Mouse (Mus musculus): ENCODE results near the gene Myod1. TPM values are rescaled to one million over a fixed set of nuclear protein-coding genes. Genes with fewer than 3 reads are reported as not detected.

Myod1 gene
- polyA plus RNA-seq, 1 experiment from 2014 or later, result 10.0 TPM

DNA sequence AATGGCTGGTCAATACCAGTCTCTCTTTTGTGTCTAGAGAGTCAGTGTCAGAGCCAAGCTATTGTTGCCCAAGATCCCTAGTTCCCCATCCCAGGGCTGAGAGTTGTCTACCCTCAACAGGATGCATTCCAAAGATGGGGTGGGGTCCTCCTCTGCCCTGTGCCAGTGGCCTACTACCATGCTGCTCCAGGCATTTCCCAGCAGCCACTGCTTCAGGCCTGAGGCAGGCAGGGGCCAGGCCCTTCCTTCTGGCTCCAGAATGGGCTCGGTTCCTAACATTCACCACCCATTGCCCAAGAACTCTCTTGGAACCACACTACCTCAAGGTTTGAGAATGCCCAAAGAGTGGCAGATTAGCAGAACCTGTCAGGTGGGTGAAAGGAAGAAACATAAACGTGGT lies 23.5 kb upstream of the Myod1 start:
- Histone ChIP-seq H3K27me3 (ENCODE audit: control insufficient read depth, insufficient read depth, low read length) (peaks cover 25% of the 10 kb centered on the region), H3K4me1 (ENCODE audit: control insufficient read depth, insufficient read depth, low read length) (no peaks in the 10 kb centered on the region), H3K27ac (ENCODE audit: low read depth, low read length) (no peak overlapping the region), H3K9ac (ENCODE audit: low read length) (no peak overlapping the region), H3K4me2 (ENCODE audit: low read depth) (no peak overlapping the region), H3K4me3 (ENCODE audit: low read depth, low read length) (no peak overlapping the region), H3K9me3 (ENCODE audit: control insufficient read depth, low read length) (no peaks in the 10 kb centered on the region), H3K36me3 (ENCODE audit: control insufficient read depth, insufficient read depth, low read length) (no peaks in the 10 kb centered on the region)
- ATAC-seq (ENCODE audit: insufficient read depth, low FRiP score, low TSS enrichment) (no peak), DNase-seq (ENCODE audit: low spot score) (no peak)
- 72% methylated on average over 2 of the region's 2 CpGs for WGBS

DNA sequence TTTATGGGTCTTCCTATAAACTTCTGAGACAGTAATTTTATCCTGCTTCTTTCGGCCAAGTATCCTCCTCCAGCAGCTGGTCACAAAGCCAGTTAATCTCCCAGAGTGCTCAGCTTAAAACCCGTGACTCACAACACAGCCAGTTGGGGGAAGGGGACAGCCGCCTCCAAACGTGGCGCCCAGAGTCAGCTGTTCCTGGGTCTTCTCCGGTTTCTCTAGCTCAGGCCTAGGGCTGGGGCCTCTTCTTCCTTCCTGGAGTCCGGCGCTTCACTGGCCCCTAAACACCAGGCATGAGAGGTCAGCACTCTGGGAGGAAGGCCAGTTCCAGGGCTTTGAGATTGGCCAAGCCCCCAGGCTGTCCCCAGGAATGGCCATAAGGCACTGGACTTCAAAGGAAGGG lies 23.1 kb upstream of the Myod1 start:
- no peak for ATAC-seq (ENCODE audit: insufficient read depth, low FRiP score, low TSS enrichment)

DNA sequence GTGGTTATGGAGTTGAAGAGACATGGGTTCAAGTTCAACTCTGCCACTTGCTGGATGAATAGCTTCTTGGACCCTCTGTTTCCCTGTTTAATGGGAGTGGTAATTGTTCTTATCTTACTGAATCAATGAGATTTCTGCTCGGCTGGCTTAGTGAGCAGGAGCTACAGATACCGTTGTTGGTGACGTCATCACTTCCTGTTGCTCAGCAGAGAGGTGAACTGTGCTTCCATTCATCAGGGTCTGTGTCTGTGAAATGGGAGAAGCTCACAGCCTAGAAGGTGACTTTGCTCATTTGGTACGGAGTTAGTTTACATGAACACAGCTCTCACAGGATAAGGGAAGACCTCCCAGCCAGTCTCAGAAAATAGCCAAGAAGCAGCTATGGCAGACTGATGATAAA lies 22.4 kb upstream of the Myod1 start:
- Histone ChIP-seq H3K27ac (ENCODE audit: low read depth, low read length) (no peak overlapping the region), H3K9me3 (ENCODE audit: control insufficient read depth, low read length) (no peaks in the 10 kb centered on the region), H3K4me2 (ENCODE audit: low read depth) (no peak overlapping the region), H3K4me3 (ENCODE audit: low read depth, low read length) (no peak overlapping the region), H3K9ac (ENCODE audit: low read length) (no peak overlapping the region), H3K4me1 (ENCODE audit: control insufficient read depth, insufficient read depth, low read length) (no peaks in the 10 kb centered on the region), H3K27me3 (ENCODE audit: control insufficient read depth, insufficient read depth, low read length) (peaks cover 15% of the 10 kb centered on the region), H3K36me3 (ENCODE audit: control insufficient read depth, insufficient read depth, low read length) (no peaks in the 10 kb centered on the region)
- ATAC-seq (ENCODE audit: insufficient read depth, low FRiP score, low TSS enrichment) (no peak), DNase-seq (ENCODE audit: low spot score) (no peak)
- 73% methylated on average over 4 of the region's 4 CpGs for WGBS

More for the DNA sequence above, 23.1 kb upstream of the Myod1 start:
- DNase-seq (ENCODE audit: low spot score), result no peak
- Histone ChIP-seq H3K27me3 (ENCODE audit: control insufficient read depth, insufficient read depth, low read length) (peaks cover 20% of the 10 kb centered on the region), H3K9me3 (ENCODE audit: control insufficient read depth, low read length) (no peaks in the 10 kb centered on the region), H3K4me1 (ENCODE audit: control insufficient read depth, insufficient read depth, low read length) (no peaks in the 10 kb centered on the region), H3K36me3 (ENCODE audit: control insufficient read depth, insufficient read depth, low read length) (no peaks in the 10 kb centered on the region), H3K4me3 (ENCODE audit: low read depth, low read length) (no peak overlapping the region), H3K27ac (ENCODE audit: low read depth, low read length) (no peak overlapping the region), H3K4me2 (ENCODE audit: low read depth) (no peak overlapping the region), H3K9ac (ENCODE audit: low read length) (no peak overlapping the region)
- 63% methylated on average over 8 of the region's 8 CpGs for WGBS

DNA sequence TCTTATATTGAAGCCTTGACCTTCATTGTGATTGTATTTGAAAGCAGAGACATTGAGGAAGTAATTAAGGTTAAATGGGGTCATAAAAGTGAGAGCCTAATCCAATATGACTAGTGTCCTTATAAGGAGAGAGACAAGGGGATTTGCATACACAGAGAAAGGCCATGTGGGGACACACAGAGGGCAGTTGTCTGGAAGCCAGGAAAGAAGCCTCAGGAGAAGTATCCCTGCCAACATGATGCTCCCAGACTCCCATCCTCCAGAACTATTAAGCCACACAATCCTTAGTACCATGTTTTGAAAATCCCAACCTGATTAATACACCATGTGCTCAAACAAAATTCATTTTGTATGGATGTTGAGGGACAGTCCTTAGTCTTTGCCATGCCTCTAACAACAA lies 14.5 kb upstream of the Myod1 start:
- H3K36me3 ChIP-seq (ENCODE audit: control insufficient read depth, insufficient read depth, low read length), result no peaks in the 10 kb centered on the region

DNA sequence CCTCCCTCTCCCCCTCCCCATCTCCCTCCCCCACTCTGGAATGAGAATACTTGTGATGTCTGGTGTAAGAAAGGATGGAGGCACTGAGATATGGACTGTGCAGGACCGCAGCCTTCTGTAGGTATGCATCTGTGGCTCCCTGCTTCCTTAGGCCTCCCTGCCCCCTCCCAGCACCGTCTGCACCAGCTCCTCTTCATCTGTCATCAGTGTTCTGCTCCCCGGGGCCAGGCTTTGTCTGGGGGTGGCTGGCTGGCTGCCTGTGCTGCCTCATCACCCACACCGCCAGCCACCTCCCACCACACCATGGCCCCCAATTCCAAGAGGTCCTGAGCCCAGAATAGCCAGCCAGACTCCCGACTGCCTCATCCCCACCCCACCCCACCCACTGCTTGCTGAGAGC lies 12.1 kb upstream of the Myod1 start:
- no peak for DNase-seq (ENCODE audit: low spot score)
- Histone ChIP-seq H3K27ac (ENCODE audit: low read depth, low read length) (no peak overlapping the region), H3K27me3 (ENCODE audit: control insufficient read depth, insufficient read depth, low read length) (no peaks in the 10 kb centered on the region), H3K9ac (ENCODE audit: low read length) (no peak overlapping the region), H3K4me2 (ENCODE audit: low read depth) (no peak overlapping the region), H3K36me3 (ENCODE audit: control insufficient read depth, insufficient read depth, low read length) (no peaks in the 10 kb centered on the region), H3K9me3 (ENCODE audit: control insufficient read depth, low read length) (no peaks in the 10 kb centered on the region), H3K4me3 (ENCODE audit: low read depth, low read length) (no peak overlapping the region), H3K4me1 (ENCODE audit: control insufficient read depth, insufficient read depth, low read length) (no peaks in the 10 kb centered on the region)
- ATAC-seq (ENCODE audit: insufficient read depth, low FRiP score, low TSS enrichment), result no peak
- WGBS, result 63% methylated on average over 4 of the region's 5 CpGs

More for the DNA sequence above, 14.5 kb upstream of the Myod1 start:
- Histone ChIP-seq H3K4me2 (ENCODE audit: low read depth) (no peak overlapping the region), H3K27me3 (ENCODE audit: control insufficient read depth, insufficient read depth, low read length) (no peaks in the 10 kb centered on the region), H3K9me3 (ENCODE audit: control insufficient read depth, low read length) (no peaks in the 10 kb centered on the region), H3K4me1 (ENCODE audit: control insufficient read depth, insufficient read depth, low read length) (no peaks in the 10 kb centered on the region), H3K9ac (ENCODE audit: low read length) (no peak overlapping the region), H3K4me3 (ENCODE audit: low read depth, low read length) (no peak overlapping the region), H3K27ac (ENCODE audit: low read depth, low read length) (no peak overlapping the region)
- DNase-seq (ENCODE audit: low spot score), result no peak
- ATAC-seq (ENCODE audit: insufficient read depth, low FRiP score, low TSS enrichment), result no peak

DNA sequence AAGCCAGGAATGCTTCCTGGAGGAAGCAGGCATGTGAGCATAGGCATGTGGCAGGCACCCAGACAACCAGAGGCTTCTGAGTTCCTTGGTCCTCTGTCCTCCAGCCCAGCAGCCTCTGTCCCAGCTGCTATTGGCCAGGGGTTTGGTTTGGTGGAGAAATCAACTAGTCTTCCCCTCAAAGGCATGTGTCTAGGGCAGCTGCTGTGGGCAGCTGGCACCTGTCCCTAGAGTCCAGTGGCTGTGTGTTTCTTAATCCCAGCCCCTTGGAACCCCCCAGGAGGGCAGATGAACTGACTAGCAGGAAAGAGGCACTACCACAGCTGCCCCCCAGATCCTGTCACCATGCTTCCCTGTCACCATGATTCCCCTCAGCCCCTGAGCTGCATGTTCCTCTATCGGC lies 10.5 kb upstream of the Myod1 start:
- Histone ChIP-seq H3K27ac (ENCODE audit: low read depth, low read length) (no peak overlapping the region), H3K4me3 (ENCODE audit: low read depth, low read length) (no peak overlapping the region), H3K36me3 (ENCODE audit: control insufficient read depth, insufficient read depth, low read length) (no peaks in the 10 kb centered on the region), H3K4me1 (ENCODE audit: control insufficient read depth, insufficient read depth, low read length) (no peaks in the 10 kb centered on the region), H3K9me3 (ENCODE audit: control insufficient read depth, low read length) (no peaks in the 10 kb centered on the region), H3K27me3 (ENCODE audit: control insufficient read depth, insufficient read depth, low read length) (no peaks in the 10 kb centered on the region), H3K4me2 (ENCODE audit: low read depth) (no peak overlapping the region), H3K9ac (ENCODE audit: low read length) (no peak overlapping the region)
- ATAC-seq (ENCODE audit: insufficient read depth, low FRiP score, low TSS enrichment) (no peak), DNase-seq (ENCODE audit: low spot score) (no peak)
- WGBS, result 96% methylated on average over 1 of the region's 1 CpGs

DNA sequence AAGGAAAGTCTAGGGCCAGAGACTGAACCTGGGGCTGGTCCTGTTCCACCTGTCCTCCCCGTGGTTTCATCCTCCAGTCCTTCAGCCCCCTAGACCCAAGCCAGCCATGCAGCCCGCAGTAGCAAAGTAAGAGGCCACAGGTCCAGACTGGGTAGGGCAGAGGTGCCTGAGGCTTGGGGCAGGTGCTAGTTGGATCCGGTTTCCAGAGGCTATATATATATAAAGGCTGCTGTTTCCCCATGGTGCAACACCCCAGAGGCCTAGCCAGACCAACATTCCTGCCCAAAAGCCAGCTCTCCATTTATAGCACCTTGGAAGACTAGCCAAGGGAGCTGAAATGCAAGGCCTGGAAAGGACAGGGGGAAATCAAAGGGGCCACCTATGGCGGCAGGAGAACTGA lies 5.2 kb upstream of the Myod1 start:
- ATAC-seq (ENCODE audit: insufficient read depth, low FRiP score, low TSS enrichment), result no peak
- no peaks in the 10 kb centered on the region for H3K9me3 ChIP-seq (ENCODE audit: control insufficient read depth, low read length)
- H3K4me2 ChIP-seq (ENCODE audit: low read depth), result no peak overlapping the region
- H3K4me1 ChIP-seq (ENCODE audit: control insufficient read depth, insufficient read depth, low read length), result no peaks in the 10 kb centered on the region
- WGBS, result 71% methylated on average over 4 of the region's 4 CpGs
- no peaks in the 10 kb centered on the region for H3K36me3 ChIP-seq (ENCODE audit: control insufficient read depth, insufficient read depth, low read length)
- no peak overlapping the region for H3K27ac ChIP-seq (ENCODE audit: low read depth, low read length)
- H3K9ac ChIP-seq (ENCODE audit: low read length), result no peak overlapping the region
- H3K4me3 ChIP-seq (ENCODE audit: low read depth, low read length), result no peak overlapping the region
- H3K27me3 ChIP-seq (ENCODE audit: control insufficient read depth, insufficient read depth, low read length), result peaks cover 22% of the 10 kb centered on the region
- no peak for DNase-seq (ENCODE audit: low spot score)

DNA sequence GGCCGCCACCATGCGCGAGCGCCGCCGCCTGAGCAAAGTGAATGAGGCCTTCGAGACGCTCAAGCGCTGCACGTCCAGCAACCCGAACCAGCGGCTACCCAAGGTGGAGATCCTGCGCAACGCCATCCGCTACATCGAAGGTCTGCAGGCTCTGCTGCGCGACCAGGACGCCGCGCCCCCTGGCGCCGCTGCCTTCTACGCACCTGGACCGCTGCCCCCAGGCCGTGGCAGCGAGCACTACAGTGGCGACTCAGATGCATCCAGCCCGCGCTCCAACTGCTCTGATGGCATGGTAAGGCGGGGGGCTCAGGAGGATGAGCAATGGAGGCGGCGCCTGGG lies 703 bp downstream of the Myod1 start:
- DNase-seq (ENCODE audit: low spot score) (peak; percentile 69), ATAC-seq (ENCODE audit: insufficient read depth, low FRiP score, low TSS enrichment) (no peak)
- Histone ChIP-seq H3K27me3 (ENCODE audit: control insufficient read depth, insufficient read depth, low read length) (peaks cover 54% of the 10 kb centered on the region), H3K4me2 (ENCODE audit: low read depth) (peak overlapping the region; percentile 36), H3K36me3 (ENCODE audit: control insufficient read depth, insufficient read depth, low read length) (no peaks in the 10 kb centered on the region), H3K9me3 (ENCODE audit: control insufficient read depth, low read length) (no peaks in the 10 kb centered on the region), H3K9ac (ENCODE audit: low read length) (peak overlapping the region; percentile 18), H3K27ac (ENCODE audit: low read depth, low read length) (no peak overlapping the region), H3K4me3 (ENCODE audit: low read depth, low read length) (peak overlapping the region; percentile 23), H3K4me1 (ENCODE audit: control insufficient read depth, insufficient read depth, low read length) (peaks cover 4% of the 10 kb centered on the region; the same call in 1 of the 2 replicates)
- WGBS, result under 1% methylated on average over 32 of the region's 33 CpGs

DNA sequence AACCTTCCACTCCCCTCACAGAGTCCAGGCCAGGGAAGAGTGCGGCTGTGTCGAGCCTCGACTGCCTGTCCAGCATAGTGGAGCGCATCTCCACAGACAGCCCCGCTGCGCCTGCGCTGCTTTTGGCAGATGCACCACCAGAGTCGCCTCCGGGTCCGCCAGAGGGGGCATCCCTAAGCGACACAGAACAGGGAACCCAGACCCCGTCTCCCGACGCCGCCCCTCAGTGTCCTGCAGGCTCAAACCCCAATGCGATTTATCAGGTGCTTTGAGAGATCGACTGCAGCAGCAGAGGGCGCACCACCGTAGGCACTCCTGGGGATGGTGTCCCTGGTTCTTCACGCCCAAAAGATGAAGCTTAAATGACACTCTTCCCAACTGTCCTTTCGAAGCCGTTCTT lies 1.8 kb downstream of the Myod1 start:
- no peak overlapping the region for H3K4me3 ChIP-seq (ENCODE audit: low read depth, low read length)
- no peak overlapping the region for H3K27ac ChIP-seq (ENCODE audit: low read depth, low read length)
- no peak for ATAC-seq (ENCODE audit: insufficient read depth, low FRiP score, low TSS enrichment)
- H3K9me3 ChIP-seq (ENCODE audit: control insufficient read depth, low read length), result no peaks in the 10 kb centered on the region
- 1% methylated on average over 22 of the region's 22 CpGs for WGBS
- H3K9ac ChIP-seq (ENCODE audit: low read length), result no peak overlapping the region
- no peaks in the 10 kb centered on the region for H3K36me3 ChIP-seq (ENCODE audit: control insufficient read depth, insufficient read depth, low read length)
- H3K4me1 ChIP-seq (ENCODE audit: control insufficient read depth, insufficient read depth, low read length), result peaks cover 4% of the 10 kb centered on the region; the same call in 1 of the 2 replicates
- 0 out of 2 replicates have a peak overlapping the region, but pooled peaks have one; percentile 22 for H3K4me2 ChIP-seq (ENCODE audit: low read depth)
- DNase-seq (ENCODE audit: low spot score), result peak; percentile 24
- H3K27me3 ChIP-seq (ENCODE audit: control insufficient read depth, insufficient read depth, low read length), result peaks cover 52% of the 10 kb centered on the region

All from neural tube, embryonic 11.5 days (tissue).